Mouse (Mus musculus) heart, postnatal 14 days (tissue): ENCODE data around the gene Cidec. TPM values are rescaled to one million over a fixed set of nuclear protein-coding genes. Genes with fewer than 3 reads are reported as not detected.

Experiments used
- DNase-seq, 2 experiments: peaks; one replicate each; pipeline ENCODE4 v3.0.0; 2021 to 2022
- intact Hi-C: fragments of 180-260 bp; cut with DNase I; formaldehyde crosslinking; loops from one replicate; pipeline ENCODE4 v1.15.1; 2025
- long read RNA-seq, 2 experiments: library from polyadenylated mRNA; stranded (forward); transcript quantifications; one replicate each; pipeline ENCODE4 v2.0.0; 2021
- total RNA-seq, 2 experiments: library from RNA; stranded (reverse); gene quantifications; 2 replicates each; pipeline ENCODE4 v1.2.3; 2021

The Cidec gene
- 10 to 100 TPM in 1 of 2 experiments, 1 to 10 TPM in 1; 4.4 to 17.1 TPM for total RNA-seq
- long read RNA-seq, experiment 1, partial matches to known transcripts: 1 of 5 reads
- long read RNA-seq, experiment 1, other reads (novel, unspliced or antisense): 0 of 5 reads
- long read RNA-seq, experiment 2, transcript Cidec-202 (6 exons, 1,720 nt): minor isoform, 7 of 30 reads
- long read RNA-seq, experiment 2, transcript Cidec-203 (6 exons, 785 nt): major isoform, 17 of 30 reads
- long read RNA-seq, experiment 2, partial matches to known transcripts: 2 of 30 reads
- long read RNA-seq, experiment 2, other reads (novel, unspliced or antisense): 2 of 30 reads

GRCm38 (mm10) chr6:113435664-113436205 lies at the start of gene Cidec:
Cidec (minus strand) TSS chr6:113435760.
- intact Hi-C loops: no loop called here
- no peak for DNase-seq

GRCm38 (mm10) chr6:113483729-113484128 lies 48.2 kb upstream of the Cidec start:
- intact Hi-C loops: no loop called here

GRCm38 (mm10) chr6:113483100-113483615 lies 47.6 kb upstream of the Cidec start, which contains the start of gene Creld1:
Creld1 (plus strand) TSS chr6:113483297.
- peak; percentile 91 to 93 for DNase-seq
- intact Hi-C loops: no loop called here

More at GRCm38 (mm10) chr6:113483729-113484128, 48.2 kb upstream of the Cidec start:
- peak in 1 of 2 experiments; percentile 31 for DNase-seq

GRCm38 (mm10) chr6:113482477-113483099 lies 47.0 kb upstream of the Cidec start:
- peak in 1 of 2 experiments; percentile 36 for DNase-seq
- intact Hi-C loops: no loop called here

- intact Hi-C loops: no loop called here
- peak; percentile 19 to 55 for DNase-seq
Measured at GRCm38 (mm10) chr6:113480555-113481373, 45.2 kb upstream of the Cidec start.

- intact Hi-C loops: no loop called here
- DNase-seq: no peak
Measured at GRCm38 (mm10) chr6:113478906-113479305, 43.3 kb upstream of the Cidec start.

- intact Hi-C loops: no loop called here
- DNase-seq: no peak
Measured at GRCm38 (mm10) chr6:113477353-113477752, 41.8 kb upstream of the Cidec start.

- no peak for DNase-seq
- intact Hi-C loops: no loop called here
Measured at GRCm38 (mm10) chr6:113473715-113474114, 38.2 kb upstream of the Cidec start.

- no peak for DNase-seq
- intact Hi-C loops: no loop called here
Measured at GRCm38 (mm10) chr6:113473246-113473645, 37.7 kb upstream of the Cidec start.

GRCm38 (mm10) chr6:113472061-113472460 lies 36.5 kb upstream of the Cidec start:
- no peak for DNase-seq
- intact Hi-C loops: no loop called here

GRCm38 (mm10) chr6:113471297-113471936 lies 35.9 kb upstream of the Cidec start, which contains the start of gene Il17rc:
Il17rc (plus strand) TSS chr6:113471427.
- intact Hi-C loops: no loop called here
- DNase-seq: peak; percentile 69 to 74

GRCm38 (mm10) chr6:113469432-113469831 lies 33.9 kb upstream of the Cidec start:
- peak; percentile 83 to 85 for DNase-seq
- intact Hi-C loops: loop anchor here (5.0 kb wide), 2 partner anchors 82 to 137 kb away; partner anchors contain the start of gene Ttll3

- intact Hi-C loops: loop anchor here (5.0 kb wide), 2 partner anchors 82 to 137 kb away; partner anchors contain the start of gene Ttll3
- peak; percentile 65 to 80 for DNase-seq
Measured at GRCm38 (mm10) chr6:113469021-113469420, 33.5 kb upstream of the Cidec start.

- intact Hi-C loops: loop anchor here (5.0 kb wide), 2 partner anchors 81 to 136 kb away; partner anchors contain the start of gene Ttll3
- DNase-seq: no peak
Measured at GRCm38 (mm10) chr6:113468512-113468911, 33.0 kb upstream of the Cidec start.

GRCm38 (mm10) chr6:113465602-113466001 lies 30.0 kb upstream of the Cidec start:
- intact Hi-C loops: loop anchor here (2.0 to 5.0 kb wide), 3 partner anchors 23 to 133 kb away; partner anchors contain the start of genes Jagn1 and Ttll3
- no peak for DNase-seq

GRCm38 (mm10) chr6:113464040-113464439 lies 28.5 kb upstream of the Cidec start:
- intact Hi-C loops: no loop called here
- DNase-seq: no peak

- intact Hi-C loops: no loop called here
- DNase-seq: no peak
Measured at GRCm38 (mm10) chr6:113458635-113459034, 23.1 kb upstream of the Cidec start.

- intact Hi-C loops: no loop called here
- DNase-seq: no peak
Measured at GRCm38 (mm10) chr6:113457952-113458534, 22.5 kb upstream of the Cidec start, which contains the start of gene Il17re. Il17re (plus strand) TSS chr6:113458484.

GRCm38 (mm10) chr6:113455007-113455406 lies 19.4 kb upstream of the Cidec start:
- no peak for DNase-seq
- intact Hi-C loops: no loop called here
